Mouse (Mus musculus): Measurements from ENCODE around the gene Sema5b.

Sema5b gene

GRCm38 (mm10) chr16:35592274-35593065 is 51.5 kb downstream of the Sema5b start:
- no peak for DNase-seq (ENCODE audit: low read depth, low spot score)

- DNase-seq (ENCODE audit: low read depth, low spot score), result no peak
Measured at GRCm38 (mm10) chr16:35593474-35593873, 52.5 kb downstream of the Sema5b start.

- DNase-seq (ENCODE audit: low read depth, low spot score), result no peak
Measured at GRCm38 (mm10) chr16:35596241-35596640, 55.3 kb downstream of the Sema5b start.

- DNase-seq (ENCODE audit: low read depth, low spot score), result peak; percentile 57
Measured at GRCm38 (mm10) chr16:35596661-35597350, 55.9 kb downstream of the Sema5b start.

GRCm38 (mm10) chr16:35597991-35598390 is 57.0 kb downstream of the Sema5b start:
- DNase-seq (ENCODE audit: low read depth, low spot score), result no peak

- DNase-seq (ENCODE audit: low read depth, low spot score), result no peak
Measured at GRCm38 (mm10) chr16:35598802-35599201, 57.9 kb downstream of the Sema5b start.

GRCm38 (mm10) chr16:35600282-35600681 is 59.3 kb downstream of the Sema5b start:
- no peak for DNase-seq (ENCODE audit: low read depth, low spot score)

- DNase-seq (ENCODE audit: low read depth, low spot score), result no peak
Measured at GRCm38 (mm10) chr16:35601426-35601825, 60.5 kb downstream of the Sema5b start.

GRCm38 (mm10) chr16:35602529-35602928 is 61.6 kb downstream of the Sema5b start:
- no peak for DNase-seq (ENCODE audit: low read depth, low spot score)

GRCm38 (mm10) chr16:35603729-35604522 is 63.0 kb downstream of the Sema5b start:
- DNase-seq (ENCODE audit: low read depth, low spot score), result no peak

GRCm38 (mm10) chr16:35607250-35607649 is 66.3 kb downstream of the Sema5b start:
- DNase-seq (ENCODE audit: low read depth, low spot score), result no peak

- DNase-seq (ENCODE audit: low read depth, low spot score), result no peak
Measured at GRCm38 (mm10) chr16:35608244-35608643, 67.3 kb downstream of the Sema5b start.

- no peak for DNase-seq (ENCODE audit: low read depth, low spot score)
Measured at GRCm38 (mm10) chr16:35609561-35609960, 68.6 kb downstream of the Sema5b start.

- no peak for DNase-seq (ENCODE audit: low read depth, low spot score)
Measured at GRCm38 (mm10) chr16:35613851-35614804, 73.2 kb downstream of the Sema5b start.

GRCm38 (mm10) chr16:35617732-35618131 is 76.8 kb downstream of the Sema5b start:
- no peak for DNase-seq (ENCODE audit: low read depth, low spot score)

- no peak for DNase-seq (ENCODE audit: low read depth, low spot score)
Measured at GRCm38 (mm10) chr16:35623026-35623425, 82.1 kb downstream of the Sema5b start.

GRCm38 (mm10) chr16:35623986-35624385 is 83.0 kb downstream of the Sema5b start:
- DNase-seq (ENCODE audit: low read depth, low spot score), result no peak

GRCm38 (mm10) chr16:35624877-35625276 is 83.9 kb downstream of the Sema5b start:
- no peak for DNase-seq (ENCODE audit: low read depth, low spot score)

GRCm38 (mm10) chr16:35625286-35626020 is 84.5 kb downstream of the Sema5b start:
- DNase-seq (ENCODE audit: low read depth, low spot score), result no peak

GRCm38 (mm10) chr16:35627992-35628607 is 87.2 kb downstream of the Sema5b start:
- peak; percentile 57 for DNase-seq (ENCODE audit: low read depth, low spot score)
